Mouse (Mus musculus) thymus, postnatal 36 days (tissue): Measurements from ENCODE around the gene Pgs1.
A peak's percentile ranks its signal among the peaks of the same experiment; 100 is the strongest.

Source experiments
- DNase-seq, 2 experiments: peaks; one replicate each; pipeline ENCODE4 v3.0.0; 2022; ENCODE audit warnings: mixed read lengths in 2 of 2

The Pgs1 gene

GRCm38 (mm10) chr11:118004217-118004616, 18.1 kb downstream of the Pgs1 start:
- no peak for DNase-seq

- no peak for DNase-seq
Observed at GRCm38 (mm10) chr11:118007460-118008143, 21.5 kb downstream of the Pgs1 start.

GRCm38 (mm10) chr11:118008144-118008805, 22.2 kb downstream of the Pgs1 start:
- no peak for DNase-seq

GRCm38 (mm10) chr11:118008843-118009242, 22.8 kb downstream of the Pgs1 start:
- no peak for DNase-seq

- DNase-seq: no peak
Observed at GRCm38 (mm10) chr11:118009865-118010571, 23.9 kb downstream of the Pgs1 start.

GRCm38 (mm10) chr11:118012595-118012994, 26.5 kb downstream of the Pgs1 start:
- no peak for DNase-seq

- no peak for DNase-seq
Observed at GRCm38 (mm10) chr11:118013339-118013738, 27.2 kb downstream of the Pgs1 start.

- DNase-seq: peak; percentile 77 to 79
Observed at GRCm38 (mm10) chr11:118014391-118014995, 28.4 kb downstream of the Pgs1 start.

GRCm38 (mm10) chr11:118015381-118016145, 29.5 kb downstream of the Pgs1 start:
- DNase-seq: peak; percentile 46 to 52

- peak in 1 of 2 experiments; percentile 31 for DNase-seq
Observed at GRCm38 (mm10) chr11:118018328-118018727, 32.2 kb downstream of the Pgs1 start.

GRCm38 (mm10) chr11:118021806-118022205, 35.7 kb downstream of the Pgs1 start:
- DNase-seq: peak; percentile 80 to 82

GRCm38 (mm10) chr11:118023475-118023874, 37.4 kb downstream of the Pgs1 start:
- no peak for DNase-seq

- DNase-seq: no peak
Observed at GRCm38 (mm10) chr11:118024111-118024510, 38.0 kb downstream of the Pgs1 start.

GRCm38 (mm10) chr11:118029170-118029569, 43.1 kb downstream of the Pgs1 start:
- DNase-seq: no peak

GRCm38 (mm10) chr11:118031134-118031533, 45.0 kb downstream of the Pgs1 start:
- DNase-seq: no peak

- DNase-seq: no peak
Observed at GRCm38 (mm10) chr11:118034395-118034794, 48.3 kb downstream of the Pgs1 start.

GRCm38 (mm10) chr11:118035068-118035467, 49.0 kb downstream of the Pgs1 start:
- DNase-seq: no peak

GRCm38 (mm10) chr11:118042791-118043190, 56.7 kb downstream of the Pgs1 start:
- DNase-seq: no peak

- DNase-seq: no peak
Observed at GRCm38 (mm10) chr11:118043293-118043907, 57.3 kb downstream of the Pgs1 start.

- DNase-seq: no peak
Observed at GRCm38 (mm10) chr11:118049641-118050040, 63.5 kb downstream of the Pgs1 start.

- DNase-seq: no peak
Observed at GRCm38 (mm10) chr11:118050174-118050573, 64.1 kb downstream of the Pgs1 start.

- DNase-seq: no peak
Observed at GRCm38 (mm10) chr11:118058367-118058766, 72.3 kb downstream of the Pgs1 start.
